Comparison of ENCODE assay signal across 10 mouse cellular contexts in genomic region chr9:50893665-50894064, GRCm38 (mm10). TPM values are rescaled to one million over a fixed set of nuclear protein-coding genes. Genes with fewer than 3 reads are reported as not detected.
DNase-seq lines count a peak whose midpoint lies in the region; ATAC-seq and TF ChIP-seq lines count a peak whose summit lies in the region.
"Had no signal": no experiment of that assay in that cellular context is flagged by ENCODE, and none has a peak within 500 bp of the region (broad histone marks: within the 10 kb centered on the region; RNA-seq: fewer than 3 reads in every experiment).

No protein-coding gene starts in this region.

- H3K4me1 ChIP-seq in hindbrain, postnatal 0 days (ENCODE audit: insufficient read depth, low read length), result no peaks in the 10 kb centered on the region
- peaks cover under 1% of the 10 kb centered on the region; the same call in 1 of the 2 replicates for H3K4me1 ChIP-seq in hindbrain, embryonic 10.5 days (replicated peaks)
- 0 out of 2 replicates have a peak, but pooled peaks cover 5% of the 10 kb centered on the region for H3K4me1 ChIP-seq in lung, adult 2 months (ENCODE audit: control insufficient read depth, insufficient read depth, low read length)
- H3K4me1 ChIP-seq: neural tube, embryonic 12.5 days had no signal

- H3K27me3 ChIP-seq in hindbrain, postnatal 0 days (ENCODE audit: insufficient read depth, low read length), result no peaks in the 10 kb centered on the region
- H3K27me3 ChIP-seq in hindbrain, embryonic 10.5 days (ENCODE audit: insufficient read depth, poor library complexity, severe bottlenecking), result no peaks in the 10 kb centered on the region
- H3K27me3 ChIP-seq: embryonic facial prominence, embryonic 13.5 days; neural tube, embryonic 12.5 days had no signal

- DNase-seq in hindbrain, postnatal 0 days (ENCODE audit: low spot score), result peak; percentile 81
- DNase-seq in hindbrain, embryonic 10.5 days (ENCODE audit: low spot score), result no peak
- DNase-seq in brain, adult 2 months (ENCODE audit: low read depth, low spot score), result peak; percentile 95
- DNase-seq in gastrocnemius, postnatal 4 days (ENCODE audit: low spot score in 2 of 2), result peak; percentile 55 to 75
- DNase-seq in lung, adult 2 months, result peak; percentile 31
- DNase-seq in spleen, postnatal 36 days (ENCODE audit: low spot score in 2 of 2), result no peak
- no peak for DNase-seq in kidney, adult 9 months
- no peak for DNase-seq in neural tube, embryonic 10.5 days (ENCODE audit: extremely low spot score, low spot score)

- TF ChIP-seq CTCF in hindbrain, postnatal 0 days (IDR thresholded peaks at IDR 0.05; ENCODE audit: low read depth), result no peak
- no peak for TF ChIP-seq CTCF in lung, adult 2 months (IDR thresholded peaks at IDR 0.05; ENCODE audit: insufficient read depth, low read length)

- H3K9me3 ChIP-seq in hindbrain, postnatal 0 days (ENCODE audit: low read length), result no peaks in the 10 kb centered on the region
- no peaks in the 10 kb centered on the region for H3K9me3 ChIP-seq in hindbrain, embryonic 10.5 days
- H3K9me3 ChIP-seq: embryonic facial prominence, embryonic 13.5 days; neural tube, embryonic 12.5 days had no signal

- H3K9ac ChIP-seq in hindbrain, postnatal 0 days (replicated peaks; ENCODE audit: low read length), result no peak overlapping the region
- H3K9ac ChIP-seq: embryonic facial prominence, embryonic 13.5 days; neural tube, embryonic 12.5 days had no signal

- H3K4me2 ChIP-seq in hindbrain, postnatal 0 days (ENCODE audit: low read depth, low read length), result no peak overlapping the region
- H3K4me2 ChIP-seq: embryonic facial prominence, embryonic 13.5 days; neural tube, embryonic 12.5 days had no signal

- peaks cover 21% of the 10 kb centered on the region for H3K36me3 ChIP-seq in hindbrain, postnatal 0 days (ENCODE audit: insufficient read depth, low read length)
- peaks cover 74% of the 10 kb centered on the region for H3K36me3 ChIP-seq in hindbrain, embryonic 10.5 days

- H3K27ac ChIP-seq in hindbrain, postnatal 0 days, result no peak overlapping the region
- no peak overlapping the region for H3K27ac ChIP-seq in hindbrain, embryonic 10.5 days
- H3K27ac ChIP-seq: embryonic facial prominence, embryonic 13.5 days; neural tube, embryonic 12.5 days had no signal

- TF ChIP-seq POLR2A in lung, adult 2 months (IDR thresholded peaks at IDR 0.05; ENCODE audit: borderline replicate concordance, extremely low read depth, low read depth, low read length), result no peak

- peak; percentile 85 for ATAC-seq in hindbrain, postnatal 0 days

- 46% methylated on average over 4 of the region's 4 CpGs for WGBS in hindbrain, postnatal 0 days
- 95% methylated on average over 4 of the region's 4 CpGs for WGBS in hindbrain, embryonic 10.5 days
- 45% methylated on average over 4 of the region's 4 CpGs for WGBS in lung, adult 2 months

- no peak overlapping the region for H3K4me3 ChIP-seq in hindbrain, postnatal 0 days (ENCODE audit: low read length)
- H3K4me3 ChIP-seq in hindbrain, embryonic 10.5 days, result no peak overlapping the region
- H3K4me3 ChIP-seq in lung, adult 2 months (replicated peaks; ENCODE audit: extremely low read depth, low read depth, low read length), result no peak overlapping the region
- H3K4me3 ChIP-seq: embryonic facial prominence, embryonic 13.5 days; neural tube, embryonic 12.5 days had no signal

RNA-seq across cellular contexts. Expression of gene Ppp2r1b, which starts 48.6 kb away (rescaled TPM):
- 18.8 and 23.5 TPM in 2 replicates for total RNA-seq in hindbrain, postnatal 0 days (2014; rRNA removed)
- 31.4 and 32.8 TPM in 2 replicates for polyA plus RNA-seq in hindbrain, postnatal 0 days (2015; fragmentation: Nextera tagmentation; extraction: Ambion mirVana)
- 120 and 147 TPM in 2 replicates for polyA plus RNA-seq in hindbrain, embryonic 10.5 days (2016; fragmentation: Nextera tagmentation; extraction: Ambion mirVana)
- total RNA-seq in gastrocnemius, postnatal 4 days (2021), result 10 to 100 TPM; 16.8 to 17.7 TPM
- polyA plus RNA-seq in lung, adult 2 months (2012; rRNA removed), result 6.8 and 12.5 TPM in 2 replicates

Comparison
In these comparisons a context has a peak if more than half of its experiments do, and no peak if none do; other contexts are left out.
1. DNase-seq: peak in hindbrain, postnatal 0 days (single experiment), brain, adult 2 months (single experiment), gastrocnemius, postnatal 4 days (2 of 2) and lung, adult 2 months (single experiment); none in hindbrain, embryonic 10.5 days (single experiment), spleen, postnatal 36 days (0 of 2), kidney, adult 9 months (single experiment) and neural tube, embryonic 10.5 days (single experiment).